Mouse (Mus musculus) limb, embryonic 14.5 days (tissue): ENCODE measurements around the gene Epb41. TPM values are rescaled to one million over a fixed set of nuclear protein-coding genes. Genes with fewer than 3 reads are reported as not detected.
A peak's percentile ranks its signal among the peaks of the same experiment; 100 is the strongest.

Source experiments
- ATAC-seq: fragments of 200-750 bp; cut with Nextera tagmentation; 2 replicates; pipeline ENCODE4 v1.8.0; 2017; ENCODE audit warnings: low read depth, moderate number of reproducible peaks, moderate TSS enrichment; ENCODE audit not compliant: low FRiP score
- DNase-seq: peaks from one replicate; pipeline ENCODE4 v3.0.0-alpha.2; 2015; ENCODE audit warnings: low spot score
- H3K27ac ChIP-seq: fragments of 300-500 bp; sonication (generic); replicated peaks from 2 replicates; pipeline ENCODE4 v1.5.1; 2014; ENCODE audit warnings: low read depth, mild to moderate bottlenecking, low read length, moderate library complexity, mixed read lengths
- H3K27me3 ChIP-seq: fragments of 300-500 bp; sonication (generic); 2 replicates; pipeline ENCODE4 v1.6.1; 2014; ENCODE audit warnings: low read length, mixed read lengths; ENCODE audit not compliant: control insufficient read depth, insufficient read depth
- H3K36me3 ChIP-seq: fragments of 300-500 bp; sonication (generic); 2 replicates; pipeline ENCODE4 v1.6.1; 2014; ENCODE audit warnings: mild to moderate bottlenecking, low read length, moderate library complexity, mixed read lengths; ENCODE audit not compliant: control insufficient read depth, insufficient read depth
- H3K4me1 ChIP-seq: fragments of 300-500 bp; sonication (generic); 2 replicates; pipeline ENCODE4 v1.6.1; 2014; ENCODE audit warnings: antibody characterized with exemption, low read length, mixed read lengths; ENCODE audit not compliant: control insufficient read depth, insufficient read depth
- H3K4me2 ChIP-seq: fragments of 300-500 bp; sonication (generic); replicated peaks from 2 replicates; pipeline ENCODE4 v1.6.1; 2014; ENCODE audit warnings: low read depth, mild to moderate bottlenecking, low read length, moderate library complexity; ENCODE audit not compliant: severe bottlenecking
- H3K4me3 ChIP-seq: fragments of 300-500 bp; sonication (generic); replicated peaks from 2 replicates; pipeline ENCODE4 v1.5.1; 2014; ENCODE audit warnings: low read length
- H3K9ac ChIP-seq: fragments of 300-500 bp; sonication (generic); 2 replicates; pipeline ENCODE4 v1.6.1; 2014; ENCODE audit warnings: mild to moderate bottlenecking, low read depth, low read length, moderate library complexity; ENCODE audit not compliant: severe bottlenecking
- H3K9me3 ChIP-seq: fragments of 300-500 bp; sonication (generic); 2 replicates; pipeline ENCODE4 v1.6.1; 2016; ENCODE audit warnings: low read length; ENCODE audit not compliant: control insufficient read depth
- POLR2A ChIP-seq: fragments of 200-500 bp; IDR thresholded peaks from 2 replicates; pipeline ENCODE4 v1.8.0; 2012; ENCODE audit warnings: inconsistent platforms, mild to moderate bottlenecking, moderate library complexity, borderline replicate concordance; ENCODE audit not compliant: insufficient read depth, insufficient read length; ENCODE audit errors: extremely low read depth
- WGBS: fragments of 180-500 bp; shearing (Covaris S2); extraction: QIAGEN DNeasy Blood & Tissue Kit; methylation state at CpG from one replicate; pipeline ENCODE4 v1.1.7; 2014; 5-methylcytosine and 5-hydroxymethylcytosine counted together
- polyA plus RNA-seq, 2 experiments: library from polyadenylated mRNA; depleted of rRNA in 1 of 2; stranded (reverse) in 1 of 2; unstranded in 1 of 2; fragments of >200 nt; fragmentation: Nextera tagmentation in 1 of 2; extraction: Ambion mirVana in 1 of 2; gene quantifications; 2 replicates each; pipeline versions ENCODE4 v1.2.1 to v1.2.3; 2012 to 2014

Gene Epb41
- polyA plus RNA-seq, 2 experiments = 60.6 to 76.4 TPM

DNA sequence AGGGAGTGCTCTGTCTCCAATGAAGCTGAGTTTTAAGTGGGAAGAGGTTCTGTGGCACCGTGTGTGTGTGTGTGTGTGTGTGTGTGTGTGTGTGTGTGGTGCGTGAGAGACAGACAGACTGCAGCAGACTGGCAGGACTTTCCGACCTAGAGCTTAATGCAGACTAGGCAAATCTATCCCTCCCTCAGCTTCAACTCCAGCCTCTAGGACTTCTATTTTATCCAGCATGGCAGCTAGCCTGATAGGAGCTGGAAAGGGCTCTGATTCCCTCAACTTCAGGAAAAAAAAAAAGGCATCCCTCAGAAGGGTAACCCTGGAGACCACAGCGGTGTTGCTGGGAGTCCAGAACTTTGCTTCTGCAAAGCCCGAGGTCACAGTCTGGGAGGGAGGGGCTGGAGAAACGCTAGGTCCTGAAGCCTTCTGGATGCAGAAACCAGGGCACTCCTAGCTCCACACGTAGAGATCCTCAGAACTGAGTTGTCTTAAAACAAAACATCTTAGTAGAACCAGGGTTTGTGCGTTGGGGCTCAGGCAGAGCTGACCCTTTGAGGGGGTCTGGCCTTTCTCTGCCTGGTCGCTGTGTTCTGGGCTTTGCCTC is 161.0 kb downstream of the Epb41 start:
- ATAC-seq = no peak
- no peak overlapping the region for H3K9ac ChIP-seq
- TF ChIP-seq POLR2A = no peak
- no peaks in the 10 kb centered on the region for H3K36me3 ChIP-seq
- 13% methylated on average over 9 of the region's 9 CpGs for WGBS
- no peaks in the 10 kb centered on the region; the same call in 1 of the 2 replicates for H3K27me3 ChIP-seq
- peaks cover 50% of the 10 kb centered on the region for H3K4me1 ChIP-seq
- no peaks in the 10 kb centered on the region for H3K9me3 ChIP-seq
- H3K27ac ChIP-seq = no peak overlapping the region
- no peak for DNase-seq
- H3K4me3 ChIP-seq = no peak overlapping the region
- H3K4me2 ChIP-seq = peak overlapping the region; percentile 40; the same call in 1 of the 2 replicates

DNA sequence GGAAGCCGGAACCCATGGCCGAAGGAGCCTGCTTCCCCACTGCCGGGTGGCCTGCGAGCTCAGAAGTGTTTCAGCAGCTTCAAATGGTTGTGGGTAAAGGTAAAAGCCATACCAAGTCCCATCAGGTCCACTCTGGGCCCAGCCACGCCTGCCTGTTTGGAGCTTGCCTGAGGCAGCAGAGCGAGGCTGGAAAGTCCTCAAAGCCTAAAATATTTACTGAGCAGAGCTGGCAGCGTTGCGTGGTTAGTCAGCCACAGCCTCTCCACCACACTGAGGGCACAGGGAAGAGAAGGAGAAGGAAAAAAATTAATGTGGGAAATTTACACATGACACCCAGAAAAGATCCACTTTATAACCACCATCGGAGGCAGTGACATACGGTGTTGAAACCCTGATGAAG is 161.6 kb downstream of the Epb41 start:
- H3K4me2 ChIP-seq = no peak overlapping the region
- H3K27me3 ChIP-seq = no peaks in the 10 kb centered on the region; the same call in 1 of the 2 replicates
- H3K9me3 ChIP-seq = no peaks in the 10 kb centered on the region
- TF ChIP-seq POLR2A = no peak
- 41% methylated on average over 10 of the region's 10 CpGs for WGBS
- H3K36me3 ChIP-seq = no peaks in the 10 kb centered on the region
- ATAC-seq (no peak), DNase-seq (no peak)
- no peak overlapping the region for H3K4me3 ChIP-seq
- H3K9ac ChIP-seq = no peak overlapping the region
- H3K27ac ChIP-seq = no peak overlapping the region
- H3K4me1 ChIP-seq = peaks cover 44% of the 10 kb centered on the region

DNA sequence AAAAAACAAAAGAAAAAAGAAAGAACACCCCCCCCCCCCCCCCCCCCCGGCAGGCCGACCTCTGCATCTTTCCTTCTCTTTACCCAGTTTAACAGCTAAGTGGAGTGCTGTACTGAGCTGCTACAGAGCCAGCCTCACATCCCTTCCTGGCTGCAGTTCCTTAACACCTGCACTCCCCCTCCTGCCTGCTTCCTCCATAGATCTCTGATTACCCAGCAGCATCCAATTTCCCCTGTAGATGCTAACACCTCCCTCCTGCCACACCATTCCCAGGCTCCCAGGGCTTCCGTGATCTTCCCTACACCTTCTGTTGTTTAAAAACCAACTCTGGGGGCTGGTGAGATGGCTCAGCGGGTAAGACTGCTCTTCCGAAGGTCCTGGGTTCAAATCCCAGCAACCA is 163.6 kb downstream of the Epb41 start:
- no peak for DNase-seq

DNA sequence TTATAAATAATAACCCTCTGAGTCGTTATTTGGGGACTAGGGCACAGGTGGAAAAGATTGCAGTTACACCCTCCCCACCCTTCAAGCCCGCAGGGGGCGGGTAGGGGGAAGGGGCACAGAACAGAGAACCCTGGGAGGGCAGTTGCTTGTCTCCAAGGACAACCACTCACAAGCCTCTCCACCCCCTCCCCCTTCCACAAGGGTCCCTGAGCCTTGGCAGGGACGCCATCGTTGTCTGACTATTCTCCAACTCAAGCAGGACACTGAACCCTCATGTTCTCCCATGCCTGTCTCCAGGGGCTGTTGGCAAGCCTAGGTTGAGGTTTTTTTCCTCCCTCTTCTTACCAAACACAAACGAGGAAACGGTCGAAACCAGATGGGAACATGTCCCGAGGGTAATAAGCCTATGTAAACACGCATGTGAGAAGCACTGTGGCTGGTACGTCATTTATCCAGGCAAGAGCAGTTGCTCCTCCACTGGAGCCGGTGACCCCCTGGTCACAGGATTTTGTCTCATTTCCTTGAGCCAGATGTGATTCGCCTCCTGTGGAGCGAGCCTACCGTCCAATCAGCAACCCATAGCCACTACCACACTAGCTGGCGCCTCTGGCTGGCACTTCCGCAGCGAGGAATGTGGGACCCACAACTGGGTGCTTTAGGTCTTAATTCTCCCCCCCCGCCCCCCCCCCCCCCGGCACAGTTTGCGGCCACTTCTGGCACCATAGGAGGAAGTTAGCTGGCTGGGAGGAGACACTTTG is 164.7 kb downstream of the Epb41 start:
- 0 out of 2 replicates have a peak overlapping the region, but pooled peaks have one; percentile 13 for H3K27ac ChIP-seq

More for the DNA sequence above, 163.6 kb downstream of the Epb41 start:
- ATAC-seq = no peak
- no peak overlapping the region for H3K9ac ChIP-seq
- H3K36me3 ChIP-seq = no peaks in the 10 kb centered on the region
- H3K27ac ChIP-seq = no peak overlapping the region
- 44% methylated on average over 3 of the region's 5 CpGs for WGBS
- H3K4me1 ChIP-seq = peaks cover 33% of the 10 kb centered on the region
- H3K4me3 ChIP-seq = no peak overlapping the region
- TF ChIP-seq POLR2A = no peak
- H3K27me3 ChIP-seq = no peaks in the 10 kb centered on the region
- no peak overlapping the region for H3K4me2 ChIP-seq
- H3K9me3 ChIP-seq = no peaks in the 10 kb centered on the region

DNA sequence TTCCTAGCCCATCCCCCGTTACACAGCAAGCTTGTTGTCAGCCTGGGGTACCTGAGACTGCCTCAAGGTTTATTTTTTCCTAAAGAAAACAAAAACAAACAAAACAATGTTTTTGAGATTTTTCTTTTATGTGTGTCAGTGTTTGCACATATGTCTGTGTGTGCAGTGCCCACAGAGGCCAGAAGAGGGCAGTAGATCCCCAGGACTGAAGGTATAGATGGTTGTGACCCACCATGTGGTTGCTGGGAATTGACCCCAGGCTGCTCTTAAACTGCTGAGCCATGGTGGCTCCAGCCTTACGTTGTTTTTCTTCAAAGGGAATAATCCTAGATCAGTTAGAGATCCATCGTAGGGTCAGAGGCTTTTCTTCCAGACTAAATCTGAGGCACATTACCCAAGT is 167.2 kb downstream of the Epb41 start:
- Histone ChIP-seq H3K4me2 (no peak overlapping the region), H3K27ac (no peak overlapping the region), H3K36me3 (peaks cover 21% of the 10 kb centered on the region), H3K4me3 (no peak overlapping the region), H3K27me3 (no peaks in the 10 kb centered on the region), H3K4me1 (peaks cover 14% of the 10 kb centered on the region), H3K9me3 (no peaks in the 10 kb centered on the region), H3K9ac (no peak overlapping the region)
- 78% methylated on average over 3 of the region's 3 CpGs for WGBS
- DNase-seq (no peak), ATAC-seq (no peak)
- no peak for TF ChIP-seq POLR2A

More for the DNA sequence above, 164.7 kb downstream of the Epb41 start:
- Histone ChIP-seq H3K4me2 (peak overlapping the region; percentile 31), H3K36me3 (peaks cover 1% of the 10 kb centered on the region; the same call in 1 of the 2 replicates), H3K4me1 (peaks cover 23% of the 10 kb centered on the region), H3K27me3 (no peaks in the 10 kb centered on the region), H3K4me3 (no peak overlapping the region), H3K9ac (no peak overlapping the region), H3K9me3 (no peaks in the 10 kb centered on the region)
- ATAC-seq = no peak
- TF ChIP-seq POLR2A = no peak
- 6% methylated on average over 18 of the region's 21 CpGs for WGBS
- no peak for DNase-seq
